Mouse (Mus musculus) midbrain, embryonic 10.5 days (tissue): ENCODE measurements around the gene Trio. TPM values are rescaled to one million over a fixed set of nuclear protein-coding genes. Genes with fewer than 3 reads are reported as not detected.

ENCODE experiments used
- DNase-seq: peaks from one replicate; pipeline ENCODE4 v3.0.0-alpha.2; 2017; ENCODE audit warnings: low spot score
- H3K27ac ChIP-seq: fragments of 300-500 bp; sonication (generic); replicated peaks from 2 replicates; pipeline ENCODE4 v1.5.1; 2016; ENCODE audit warnings: mild to moderate bottlenecking
- H3K27me3 ChIP-seq: fragments of 300-500 bp; sonication (generic); 2 replicates; pipeline ENCODE4 v1.6.1; 2016; ENCODE audit warnings: low read depth, mild to moderate bottlenecking; ENCODE audit not compliant: poor library complexity, severe bottlenecking
- H3K36me3 ChIP-seq: fragments of 300-500 bp; sonication (generic); 2 replicates; pipeline ENCODE4 v1.6.1; 2016; ENCODE audit warnings: mild to moderate bottlenecking, moderate library complexity
- H3K4me1 ChIP-seq: fragments of 300-500 bp; sonication (generic); 2 replicates; pipeline ENCODE4 v1.6.1; 2016
- H3K4me3 ChIP-seq: fragments of 300-500 bp; sonication (generic); 2 replicates; pipeline ENCODE4 v1.5.1; 2016; ENCODE audit warnings: mild to moderate bottlenecking, moderate library complexity
- H3K9me3 ChIP-seq: fragments of 300-500 bp; sonication (generic); replicated peaks from 2 replicates; pipeline ENCODE4 v1.6.1; 2016; ENCODE audit warnings: mild to moderate bottlenecking
- WGBS: fragments of 180-500 bp; shearing (Covaris S2); methylation state at CpG from one replicate; pipeline ENCODE4 v1.1.7; 2016; 5-methylcytosine and 5-hydroxymethylcytosine counted together
- polyA plus RNA-seq: library from polyadenylated mRNA; unstranded; fragments of >200 nt; fragmentation: Nextera tagmentation; extraction: Ambion mirVana; gene quantifications from 2 replicates; pipeline ENCODE4 v1.2.1, GENCODE M21; 2016

Trio gene
- polyA plus RNA-seq, 1 experiment from 2014 or later, result 19.0 TPM

DNA sequence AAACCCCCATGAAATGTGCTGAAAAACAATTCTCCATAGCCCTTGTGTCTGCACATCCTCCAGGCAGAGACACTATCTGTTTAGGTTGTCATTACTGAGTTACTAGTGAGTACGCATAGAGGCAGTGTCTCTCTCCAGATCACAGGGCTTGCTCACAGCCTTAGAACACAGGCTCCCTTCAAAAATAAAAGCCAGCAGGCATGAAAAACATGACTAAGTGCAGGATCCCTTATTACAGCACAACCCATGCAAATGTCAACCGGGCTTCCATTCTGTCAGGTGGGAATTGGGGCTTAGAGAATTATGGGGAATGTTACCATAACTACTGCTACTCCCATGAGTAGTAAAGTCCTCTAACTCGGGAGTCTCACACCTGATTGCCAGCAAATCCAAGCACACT lies 44.4 kb downstream of the Trio start:
- WGBS, result 76% methylated on average over 3 of the region's 3 CpGs
- Histone ChIP-seq H3K9me3 (no peaks in the 10 kb centered on the region), H3K27me3 (no peaks in the 10 kb centered on the region), H3K4me1 (peaks cover 18% of the 10 kb centered on the region), H3K27ac (no peak overlapping the region), H3K36me3 (no peaks in the 10 kb centered on the region), H3K4me3 (no peak overlapping the region)
- DNase-seq, result no peak

DNA sequence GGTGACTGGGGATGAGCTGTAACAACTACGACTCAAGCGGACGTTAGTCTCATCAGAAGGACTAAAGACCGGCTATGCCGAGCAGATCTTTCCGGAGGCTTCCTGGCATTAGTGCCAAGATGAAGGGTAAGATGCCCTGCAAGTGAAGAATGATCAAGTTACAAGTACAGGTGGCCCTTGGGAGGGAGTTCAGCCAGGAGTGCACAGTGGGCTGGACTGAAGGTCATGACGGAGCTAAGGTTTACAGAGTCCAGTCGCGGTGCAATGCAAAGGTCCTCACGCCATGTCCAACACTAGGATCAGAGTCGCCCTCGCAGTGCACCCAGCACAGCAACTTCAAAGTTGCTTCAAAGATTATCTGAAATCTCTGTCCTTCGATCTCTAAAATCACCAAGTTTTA lies 45.2 kb downstream of the Trio start:
- WGBS, result 90% methylated on average over 13 of the region's 13 CpGs
- Histone ChIP-seq H3K4me1 (peaks cover 18% of the 10 kb centered on the region), H3K4me3 (no peak overlapping the region)

DNA sequence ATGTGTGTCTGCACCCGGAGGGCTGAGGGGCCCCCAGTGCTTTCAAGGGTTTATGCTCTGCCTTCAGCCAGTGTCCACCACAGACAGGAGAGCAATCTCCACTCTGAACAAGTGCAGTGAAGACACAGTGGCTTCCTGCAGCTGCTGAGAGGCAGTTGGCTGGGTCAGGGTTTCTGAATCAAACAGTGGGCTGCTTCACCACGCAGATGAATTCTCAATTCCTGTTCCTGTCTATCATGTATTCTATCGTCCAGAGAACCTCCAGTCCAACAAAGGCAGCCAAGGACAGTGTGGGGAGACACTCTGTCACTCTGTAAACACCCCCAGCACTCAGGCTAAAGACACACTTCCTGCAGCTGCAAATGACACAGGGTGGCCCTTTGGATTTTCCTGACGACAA lies 48.7 kb downstream of the Trio start:
- no peak for DNase-seq
- Histone ChIP-seq H3K9me3 (no peaks in the 10 kb centered on the region), H3K4me1 (peaks cover 12% of the 10 kb centered on the region), H3K27ac (no peak overlapping the region), H3K27me3 (no peaks in the 10 kb centered on the region), H3K4me3 (no peak overlapping the region), H3K36me3 (no peaks in the 10 kb centered on the region)
- 85% methylated on average over 4 of the region's 4 CpGs for WGBS

More for the DNA sequence above, 45.2 kb downstream of the Trio start:
- H3K9me3 ChIP-seq, result no peaks in the 10 kb centered on the region
- no peak for DNase-seq
- H3K36me3 ChIP-seq, result no peaks in the 10 kb centered on the region
- H3K27me3 ChIP-seq, result no peaks in the 10 kb centered on the region
- no peak overlapping the region for H3K27ac ChIP-seq

DNA sequence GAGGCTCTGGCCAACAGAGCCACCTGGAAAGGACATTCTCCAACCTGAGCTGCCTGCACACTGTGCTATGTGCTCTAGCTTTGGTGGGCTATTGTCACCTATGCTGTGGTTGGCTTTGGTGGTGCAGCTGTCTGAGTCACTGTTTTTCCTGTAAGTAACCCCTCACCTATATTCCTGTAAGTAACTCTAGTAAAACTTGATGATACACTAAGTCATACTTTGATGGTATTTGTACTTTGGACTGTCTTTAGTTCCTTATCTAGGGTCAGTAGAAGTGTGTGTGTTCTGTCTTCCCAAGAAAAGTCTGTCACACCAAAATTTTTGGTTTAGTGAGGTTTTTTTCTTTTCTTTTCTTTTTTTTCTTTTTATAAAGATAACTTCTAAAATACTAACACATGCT lies 49.3 kb downstream of the Trio start:
- no peak for DNase-seq
- Histone ChIP-seq H3K4me1 (0 out of 2 replicates have a peak, but pooled peaks cover 7% of the 10 kb centered on the region), H3K4me3 (no peak overlapping the region), H3K27me3 (no peaks in the 10 kb centered on the region), H3K27ac (no peak overlapping the region), H3K9me3 (no peaks in the 10 kb centered on the region), H3K36me3 (no peaks in the 10 kb centered on the region)

DNA sequence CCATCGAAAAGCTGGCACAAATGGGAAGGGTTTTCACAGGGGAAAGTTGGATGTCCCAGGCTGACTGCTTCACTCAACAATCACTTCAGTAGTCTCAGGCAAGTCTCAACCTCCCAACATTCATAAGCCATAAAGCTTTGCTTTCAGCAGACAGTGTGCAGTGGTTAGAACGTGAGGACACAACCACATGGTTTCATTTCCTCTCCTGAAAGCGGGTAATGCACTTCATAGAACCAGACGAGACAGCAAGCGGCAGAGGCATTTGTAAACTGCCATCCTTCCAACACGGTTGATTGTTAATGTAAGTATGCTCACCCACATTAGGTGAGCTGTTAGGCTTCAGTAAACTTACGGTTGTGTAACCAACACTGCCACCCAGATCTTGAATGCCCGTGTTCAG lies 51.0 kb downstream of the Trio start:
- 0 out of 2 replicates have a peak, but pooled peaks cover 2% of the 10 kb centered on the region for H3K4me1 ChIP-seq
- H3K27ac ChIP-seq, result no peak overlapping the region
- H3K4me3 ChIP-seq, result no peak overlapping the region
- DNase-seq, result no peak
- H3K27me3 ChIP-seq, result no peaks in the 10 kb centered on the region
- no peaks in the 10 kb centered on the region for H3K9me3 ChIP-seq
- WGBS, result 95% methylated on average over 8 of the region's 8 CpGs
- H3K36me3 ChIP-seq, result no peaks in the 10 kb centered on the region

DNA sequence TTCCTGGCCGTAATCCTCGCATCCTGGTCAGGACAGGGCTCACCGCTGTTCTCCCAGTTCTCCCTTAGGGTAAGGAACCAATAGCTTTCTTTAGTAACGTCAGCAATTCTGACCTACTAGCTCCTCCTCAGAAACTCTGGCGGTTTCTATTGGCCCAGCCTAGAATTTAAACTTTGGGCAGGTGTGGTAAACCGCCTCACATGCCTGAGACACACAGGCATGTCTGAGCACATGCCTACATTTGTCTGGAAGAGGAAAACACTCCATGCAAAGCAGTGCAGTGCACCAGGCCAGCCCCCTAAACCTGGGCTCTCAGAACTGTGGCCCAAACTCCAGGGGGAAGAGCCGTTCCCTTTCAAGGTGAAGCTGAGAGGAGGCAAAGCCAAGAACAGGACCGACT lies 57.5 kb downstream of the Trio start:
- Histone ChIP-seq H3K36me3 (no peaks in the 10 kb centered on the region), H3K27me3 (no peaks in the 10 kb centered on the region), H3K4me1 (peaks cover 37% of the 10 kb centered on the region), H3K9me3 (no peaks in the 10 kb centered on the region), H3K27ac (no peak overlapping the region), H3K4me3 (no peak overlapping the region)
- 79% methylated on average over 8 of the region's 8 CpGs for WGBS
- DNase-seq, result no peak

DNA sequence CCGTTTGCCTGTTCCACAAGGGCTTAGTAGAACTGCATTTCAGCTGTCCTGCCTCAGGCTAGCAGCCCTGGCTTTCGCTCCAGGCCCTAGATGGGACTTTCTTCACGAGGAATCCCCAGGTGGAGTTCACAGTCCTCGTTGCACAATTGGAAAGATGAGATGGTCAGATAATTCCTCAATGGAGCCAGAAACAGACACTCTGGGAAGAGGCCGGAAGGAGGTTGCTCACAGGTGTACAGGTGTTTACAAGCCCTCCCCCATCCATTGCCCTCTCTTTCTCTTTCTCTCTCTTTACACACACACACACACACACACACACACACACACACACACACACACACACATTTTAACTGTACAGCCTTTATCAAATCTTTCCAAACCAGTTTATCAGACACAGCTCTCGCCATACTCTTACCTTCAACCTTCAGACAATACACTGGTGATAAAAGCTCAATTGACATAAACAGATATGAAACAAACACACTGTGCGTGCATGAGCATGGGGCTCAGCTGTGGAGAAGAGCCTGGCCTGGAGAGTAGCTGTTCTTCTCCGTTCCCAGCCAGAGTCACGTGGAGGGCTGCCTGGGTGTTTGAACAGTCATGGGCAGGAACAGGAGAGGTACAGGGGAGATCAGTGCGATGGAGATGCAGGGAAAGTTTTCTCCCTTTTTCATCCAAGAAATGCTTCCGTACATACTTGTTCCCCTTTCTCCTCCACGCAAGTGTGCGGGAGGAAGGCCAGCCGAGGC lies 58.3 kb downstream of the Trio start:
- no peaks in the 10 kb centered on the region for H3K9me3 ChIP-seq
- H3K27ac ChIP-seq, result no peak overlapping the region
- WGBS, result 89% methylated on average over 14 of the region's 14 CpGs
- peaks cover 45% of the 10 kb centered on the region for H3K4me1 ChIP-seq
- no peaks in the 10 kb centered on the region for H3K36me3 ChIP-seq
- no peak overlapping the region for H3K4me3 ChIP-seq
- DNase-seq, result no peak
- no peaks in the 10 kb centered on the region for H3K27me3 ChIP-seq

DNA sequence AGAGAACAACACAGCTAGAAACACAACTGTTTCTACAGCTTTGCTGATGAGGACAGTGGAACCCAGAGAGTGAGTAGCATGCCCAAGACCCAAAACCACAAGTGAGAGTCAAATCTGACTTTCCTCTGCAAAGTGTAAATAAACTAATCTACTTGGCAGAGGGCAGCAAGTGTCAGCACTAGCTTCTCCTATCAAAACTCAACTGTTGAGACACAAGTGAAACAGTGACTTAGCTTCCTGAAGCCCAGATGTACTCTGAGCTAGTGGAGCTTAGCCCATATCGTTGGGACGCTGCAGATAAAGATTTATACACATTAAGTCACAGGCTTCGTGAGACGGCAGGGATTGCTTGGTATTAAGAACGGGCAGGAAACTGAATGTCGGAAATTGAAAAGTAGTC lies 60.8 kb downstream of the Trio start:
- Histone ChIP-seq H3K4me1 (peaks cover 66% of the 10 kb centered on the region), H3K27ac (no peak overlapping the region), H3K4me3 (no peak overlapping the region), H3K9me3 (no peaks in the 10 kb centered on the region), H3K27me3 (no peaks in the 10 kb centered on the region), H3K36me3 (no peaks in the 10 kb centered on the region)
- no peak for DNase-seq
- 84% methylated on average over 6 of the region's 6 CpGs for WGBS

DNA sequence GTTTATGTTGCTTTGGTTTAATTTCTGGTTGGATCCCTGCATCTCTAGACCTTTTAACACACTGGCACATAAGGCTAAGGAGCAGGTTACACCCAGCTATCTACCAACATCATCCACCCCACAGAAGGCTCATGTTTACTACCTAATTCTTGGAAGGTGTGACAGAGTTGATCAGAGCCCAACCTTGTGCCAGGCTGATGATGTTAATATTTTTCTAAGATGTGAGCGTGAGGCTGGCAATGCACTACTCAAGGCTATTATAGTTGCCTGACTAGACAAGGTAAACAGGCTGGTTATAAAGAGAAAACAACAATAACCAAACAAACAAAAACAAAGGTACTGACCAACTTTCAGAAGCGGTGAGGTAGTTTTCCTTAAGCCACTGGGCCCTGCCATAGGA lies 62.1 kb downstream of the Trio start:
- 87% methylated on average over 2 of the region's 2 CpGs for WGBS
- no peak for DNase-seq
- H3K4me3 ChIP-seq, result no peak overlapping the region
- peaks cover 75% of the 10 kb centered on the region for H3K4me1 ChIP-seq
- H3K36me3 ChIP-seq, result no peaks in the 10 kb centered on the region
- H3K9me3 ChIP-seq, result no peaks in the 10 kb centered on the region
- H3K27ac ChIP-seq, result no peak overlapping the region
- no peaks in the 10 kb centered on the region for H3K27me3 ChIP-seq

DNA sequence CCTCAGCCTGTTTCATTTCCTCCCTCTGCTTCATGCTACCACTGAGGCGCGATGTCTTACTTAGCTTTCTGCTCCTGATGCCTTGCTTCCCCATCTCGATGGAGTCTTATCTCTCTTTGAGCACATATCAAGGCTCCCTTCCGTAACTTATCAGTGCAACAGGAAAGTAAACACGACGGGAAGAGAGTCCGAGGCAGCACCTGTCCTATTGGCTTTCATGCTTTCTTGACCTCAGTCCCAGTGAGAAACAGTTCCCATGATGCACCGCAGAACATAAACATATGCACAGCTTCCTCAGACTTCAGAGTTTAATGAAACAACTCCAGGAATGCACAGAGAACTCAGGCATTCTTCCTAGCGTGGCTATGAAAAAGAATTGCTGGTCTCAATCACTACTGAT lies 65.0 kb downstream of the Trio start:
- no peak overlapping the region for H3K4me3 ChIP-seq
- H3K27me3 ChIP-seq, result no peaks in the 10 kb centered on the region
- DNase-seq, result no peak
- no peaks in the 10 kb centered on the region for H3K36me3 ChIP-seq
- peaks cover 77% of the 10 kb centered on the region for H3K4me1 ChIP-seq
- no peaks in the 10 kb centered on the region for H3K9me3 ChIP-seq
- H3K27ac ChIP-seq, result no peak overlapping the region
- 76% methylated on average over 9 of the region's 9 CpGs for WGBS

DNA sequence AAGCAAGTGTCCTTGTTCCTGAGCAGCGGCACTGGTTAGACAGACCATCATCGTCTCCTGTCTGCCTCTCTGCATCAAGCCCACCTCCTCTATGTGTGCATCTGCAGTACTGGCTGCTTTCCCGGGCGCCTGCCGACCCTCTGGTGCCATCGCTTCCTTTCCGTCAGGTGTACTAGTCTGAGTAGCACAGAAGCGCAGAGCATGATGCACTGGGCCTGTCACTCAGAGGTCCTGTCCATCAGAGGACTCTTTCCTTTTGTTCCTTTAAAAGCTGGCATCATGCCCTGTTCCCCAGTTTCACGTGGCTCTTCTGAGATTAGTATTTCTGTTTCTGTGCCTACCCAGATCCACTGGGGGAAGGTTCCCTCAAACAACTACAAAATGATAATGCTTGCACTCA lies 67.8 kb downstream of the Trio start:
- 90% methylated on average over 9 of the region's 9 CpGs for WGBS
- Histone ChIP-seq H3K9me3 (no peaks in the 10 kb centered on the region), H3K4me1 (peaks cover 78% of the 10 kb centered on the region)

DNA sequence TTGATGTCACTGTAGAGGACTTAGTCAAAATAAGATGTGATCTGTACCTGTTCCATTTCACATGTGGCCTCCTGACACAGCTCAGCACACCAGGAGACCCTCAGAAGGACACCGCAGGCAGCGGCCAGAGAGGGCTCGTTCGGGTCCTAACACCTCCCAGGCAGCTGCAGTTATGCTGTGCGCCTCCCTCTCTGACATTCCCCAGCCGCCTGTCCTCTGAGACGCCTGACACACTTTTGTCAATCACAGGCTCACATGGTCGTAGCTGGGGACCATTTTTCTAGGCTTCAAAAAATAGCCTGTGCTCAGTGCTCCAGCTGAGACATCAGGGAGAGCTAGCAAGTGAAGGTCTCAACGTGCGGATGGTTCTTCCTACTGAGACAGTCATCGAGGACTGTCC lies 70.0 kb downstream of the Trio start:
- no peaks in the 10 kb centered on the region for H3K27me3 ChIP-seq
- no peaks in the 10 kb centered on the region for H3K36me3 ChIP-seq
- no peaks in the 10 kb centered on the region for H3K9me3 ChIP-seq
- DNase-seq, result no peak
- H3K27ac ChIP-seq, result no peak overlapping the region
- no peak overlapping the region for H3K4me3 ChIP-seq
- peaks cover 67% of the 10 kb centered on the region for H3K4me1 ChIP-seq
- WGBS, result 54% methylated on average over 11 of the region's 11 CpGs

More for the DNA sequence above, 67.8 kb downstream of the Trio start:
- Histone ChIP-seq H3K4me3 (no peak overlapping the region), H3K36me3 (no peaks in the 10 kb centered on the region), H3K27ac (no peak overlapping the region), H3K27me3 (no peaks in the 10 kb centered on the region)
- DNase-seq, result no peak

DNA sequence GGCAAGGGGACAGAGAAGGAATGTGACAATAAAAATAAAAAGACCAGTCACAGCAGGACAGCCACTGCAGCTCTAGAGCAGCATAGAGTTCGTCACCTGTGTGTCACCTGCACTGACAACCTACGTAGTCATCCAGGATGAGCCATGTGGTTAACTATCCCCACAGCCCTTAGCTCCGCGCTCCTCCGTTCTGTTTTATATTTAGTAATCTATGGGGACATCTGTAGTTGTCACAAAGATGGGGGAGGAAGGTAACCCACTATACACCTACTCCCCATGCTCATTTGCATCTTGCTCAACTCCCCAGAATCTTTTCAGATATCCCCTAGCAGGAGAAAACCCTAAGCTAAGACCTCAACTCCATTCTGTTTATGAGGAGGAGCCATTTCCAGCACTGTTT lies 71.3 kb downstream of the Trio start:
- Histone ChIP-seq H3K27ac (no peak overlapping the region), H3K4me3 (no peak overlapping the region), H3K9me3 (no peaks in the 10 kb centered on the region), H3K27me3 (no peaks in the 10 kb centered on the region), H3K4me1 (peaks cover 56% of the 10 kb centered on the region), H3K36me3 (no peaks in the 10 kb centered on the region)
- no peak for DNase-seq
- 90% methylated on average over 5 of the region's 5 CpGs for WGBS

DNA sequence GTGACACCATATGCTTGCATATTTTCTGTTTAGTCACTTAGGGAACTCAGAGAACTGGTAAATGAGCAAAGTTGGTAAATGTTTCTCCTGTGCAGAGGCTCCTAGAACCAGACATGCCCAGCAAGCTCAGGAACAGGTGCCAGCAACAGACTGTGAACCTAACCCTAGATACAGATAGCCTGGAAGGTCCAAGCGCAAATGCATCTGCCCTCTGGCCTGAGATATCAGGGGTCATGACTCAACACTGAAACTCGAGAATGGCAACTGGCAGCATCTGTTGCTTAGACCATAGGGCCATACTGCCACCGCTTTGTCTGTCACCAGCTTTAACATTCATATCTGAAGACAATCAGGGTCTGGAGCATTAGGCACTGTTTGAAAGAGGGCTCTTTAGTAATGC lies 72.1 kb downstream of the Trio start:
- WGBS, result 73% methylated on average over 3 of the region's 3 CpGs
- H3K27ac ChIP-seq, result no peak overlapping the region
- peaks cover 51% of the 10 kb centered on the region for H3K4me1 ChIP-seq
- H3K4me3 ChIP-seq, result no peak overlapping the region
- H3K27me3 ChIP-seq, result no peaks in the 10 kb centered on the region
- DNase-seq, result no peak
- H3K9me3 ChIP-seq, result no peaks in the 10 kb centered on the region
- no peaks in the 10 kb centered on the region for H3K36me3 ChIP-seq
